Mouse (Mus musculus) liver (tissue): Measurements from ENCODE around the gene Copa.

Source experiments
- DNase-seq: peaks from one replicate; pipeline ENCODE4 v3.0.0-alpha.2; 2020; ENCODE audit warnings: mixed read lengths

Gene Copa

GRCm38 (mm10) chr1:172147835-172148278, 65.5 kb downstream of the Copa start, which contains the start of gene Dcaf8:
TSS of gene Dcaf8 (plus strand) at chr1:172148084.
- peak; percentile 99 for DNase-seq

GRCm38 (mm10) chr1:172148279-172148954, 66.1 kb downstream of the Copa start:
- peak; percentile 83 for DNase-seq

GRCm38 (mm10) chr1:172148955-172149815, 66.9 kb downstream of the Copa start:
- peak; percentile 38 for DNase-seq

- no peak for DNase-seq
Observed at GRCm38 (mm10) chr1:172154536-172154935, 72.2 kb downstream of the Copa start.

GRCm38 (mm10) chr1:172155518-172155917, 73.2 kb downstream of the Copa start:
- no peak for DNase-seq

GRCm38 (mm10) chr1:172159970-172160369, 77.6 kb downstream of the Copa start:
- DNase-seq, result no peak

GRCm38 (mm10) chr1:172160508-172160907, 78.2 kb downstream of the Copa start:
- DNase-seq, result no peak

GRCm38 (mm10) chr1:172162009-172162408, 79.7 kb downstream of the Copa start:
- DNase-seq, result no peak

GRCm38 (mm10) chr1:172162959-172163358, 80.6 kb downstream of the Copa start:
- no peak for DNase-seq

- DNase-seq, result no peak
Observed at GRCm38 (mm10) chr1:172167911-172168310, 85.6 kb downstream of the Copa start.

GRCm38 (mm10) chr1:172169809-172170208, 87.5 kb downstream of the Copa start:
- DNase-seq, result no peak
